Mouse (Mus musculus) megakaryocyte, embryonic 14.5 days (primary cell): Measurements from ENCODE around the gene Srbd1.

ENCODE experiments used
- FLI1 ChIP-seq: IDR thresholded peaks from 2 replicates; pipeline ENCODE4 v1.6.1; 2012; ENCODE audit warnings: low read length, inconsistent platforms, mixed read lengths
- GATA1 ChIP-seq: IDR thresholded peaks from 3 replicates; pipeline ENCODE4 v1.6.1; 2012; ENCODE audit warnings: mixed read lengths, low read length, inconsistent platforms, borderline replicate concordance

- no peak for TF ChIP-seq GATA1
- TF ChIP-seq FLI1: no peak
These were observed 5.9 kb upstream of the Srbd1 start for GRCm38 (mm10) chr17:86150867-86151348.
